Mouse (Mus musculus) left cerebral cortex, adult 11 months (tissue): ENCODE results near the gene Tas1r3.
A peak's percentile ranks its signal among the peaks of the same experiment; 100 is the strongest.

Experiments
- DNase-seq: peaks from one replicate; pipeline ENCODE4 v3.0.0; 2022; ENCODE audit warnings: low spot score

Gene Tas1r3

GRCm38 (mm10) chr4:155887674-155888073, 24.5 kb upstream of the Tas1r3 start:
- DNase-seq, result no peak

- DNase-seq, result no peak
Measured at GRCm38 (mm10) chr4:155886330-155886729, 23.2 kb upstream of the Tas1r3 start.

GRCm38 (mm10) chr4:155883587-155883986, 20.4 kb upstream of the Tas1r3 start:
- no peak for DNase-seq

GRCm38 (mm10) chr4:155871404-155871803, 8.2 kb upstream of the Tas1r3 start:
- DNase-seq, result no peak

- peak; percentile 92 for DNase-seq
Measured at GRCm38 (mm10) chr4:155869317-155870033, 6.3 kb upstream of the Tas1r3 start, which contains the start of the genes Cptp and Ints11. TSS of gene Cptp (minus strand) at chr4:155869440. TSS of gene Ints11 (plus strand) at chr4:155869546.

- no peak for DNase-seq
Measured at GRCm38 (mm10) chr4:155868614-155869298, 5.6 kb upstream of the Tas1r3 start.

GRCm38 (mm10) chr4:155861787-155862186, 1.4 kb downstream of the Tas1r3 start:
- no peak for DNase-seq

- no peak for DNase-seq
Measured at GRCm38 (mm10) chr4:155859318-155859717, 3.8 kb downstream of the Tas1r3 start.

- DNase-seq, result no peak
Measured at GRCm38 (mm10) chr4:155856881-155857280, 6.3 kb downstream of the Tas1r3 start.

- no peak for DNase-seq
Measured at GRCm38 (mm10) chr4:155856071-155856470, 7.1 kb downstream of the Tas1r3 start.

- no peak for DNase-seq
Measured at GRCm38 (mm10) chr4:155854991-155855390, 8.2 kb downstream of the Tas1r3 start.

- DNase-seq, result no peak
Measured at GRCm38 (mm10) chr4:155853421-155853820, 9.7 kb downstream of the Tas1r3 start.

- DNase-seq, result no peak
Measured at GRCm38 (mm10) chr4:155851951-155852411, 11.2 kb downstream of the Tas1r3 start.

GRCm38 (mm10) chr4:155851368-155851767, 11.8 kb downstream of the Tas1r3 start:
- DNase-seq, result no peak

GRCm38 (mm10) chr4:155849792-155850451, 13.2 kb downstream of the Tas1r3 start:
- no peak for DNase-seq

- no peak for DNase-seq
Measured at GRCm38 (mm10) chr4:155849391-155849790, 13.8 kb downstream of the Tas1r3 start.

GRCm38 (mm10) chr4:155848434-155849095, 14.6 kb downstream of the Tas1r3 start:
- no peak for DNase-seq

- DNase-seq, result no peak
Measured at GRCm38 (mm10) chr4:155847591-155848352, 15.4 kb downstream of the Tas1r3 start.

GRCm38 (mm10) chr4:155846871-155847578, 16.1 kb downstream of the Tas1r3 start, which contains the start of gene Dvl1:
TSS of gene Dvl1 (plus strand) at chr4:155847402.
- DNase-seq, result peak; percentile 84

GRCm38 (mm10) chr4:155843231-155843630, 19.9 kb downstream of the Tas1r3 start:
- no peak for DNase-seq
